Mouse (Mus musculus) forebrain, embryonic 11.5 days (tissue): Measurements from ENCODE around the gene Agpat1. TPM values are rescaled to one million over a fixed set of nuclear protein-coding genes. Genes with fewer than 3 reads are reported as not detected.

Source experiments
- ATAC-seq: fragments of 200-750 bp; cut with Nextera tagmentation; replicated peaks from 2 replicates; pipeline ENCODE4 v1.8.0; 2017; ENCODE audit warnings: moderate TSS enrichment; ENCODE audit not compliant: low FRiP score
- DNase-seq: peaks from one replicate; pipeline ENCODE4 v3.0.0-alpha.2; 2017; ENCODE audit warnings: low spot score
- H3K27ac ChIP-seq: fragments of 300-500 bp; sonication (generic); 2 replicates; pipeline ENCODE4 v1.5.1; 2014; ENCODE audit warnings: low read depth, low read length
- H3K27me3 ChIP-seq: fragments of 300-500 bp; sonication (generic); 2 replicates; pipeline ENCODE4 v1.6.1; 2014; ENCODE audit warnings: mild to moderate bottlenecking, low read length, mixed read lengths; ENCODE audit not compliant: control insufficient read depth, insufficient read depth
- H3K36me3 ChIP-seq: fragments of 300-500 bp; sonication (generic); 2 replicates; pipeline ENCODE4 v1.6.1; 2014; ENCODE audit warnings: mild to moderate bottlenecking, low read length, moderate library complexity, mixed read lengths; ENCODE audit not compliant: control insufficient read depth, insufficient read depth
- H3K4me1 ChIP-seq: fragments of 300-500 bp; sonication (generic); replicated peaks from 2 replicates; pipeline ENCODE4 v1.6.1; 2014; ENCODE audit warnings: low read length, mixed read lengths; ENCODE audit not compliant: control insufficient read depth, insufficient read depth
- H3K4me2 ChIP-seq: fragments of 300-500 bp; sonication (generic); 2 replicates; pipeline ENCODE4 v1.6.1; 2014; ENCODE audit warnings: low read depth, mild to moderate bottlenecking, low read length, moderate library complexity, mixed read lengths; ENCODE audit not compliant: severe bottlenecking
- H3K4me3 ChIP-seq: fragments of 300-500 bp; sonication (generic); 2 replicates; pipeline ENCODE4 v1.5.1; 2014; ENCODE audit warnings: low read depth, low read length
- H3K9ac ChIP-seq: fragments of 300-500 bp; sonication (generic); 2 replicates; pipeline ENCODE4 v1.6.1; 2014; ENCODE audit warnings: low read length
- H3K9me3 ChIP-seq: fragments of 300-500 bp; sonication (generic); 2 replicates; pipeline ENCODE4 v1.6.1; 2016; ENCODE audit warnings: low read length, mixed read lengths; ENCODE audit not compliant: control insufficient read depth
- WGBS: fragments of 180-500 bp; shearing (Covaris S2); extraction: QIAGEN DNeasy Blood & Tissue Kit; methylation state at CpG from one replicate; pipeline ENCODE4 v1.1.7; 2014; 5-methylcytosine and 5-hydroxymethylcytosine counted together
- polyA plus RNA-seq: library from polyadenylated mRNA; unstranded; fragments of >200 nt; fragmentation: Nextera tagmentation; extraction: Ambion mirVana; gene quantifications from 2 replicates; pipeline ENCODE4 v1.2.1, GENCODE M21; 2014

The Agpat1 gene
- 93.4 and 101 TPM in 2 replicates for polyA plus RNA-seq

DNA sequence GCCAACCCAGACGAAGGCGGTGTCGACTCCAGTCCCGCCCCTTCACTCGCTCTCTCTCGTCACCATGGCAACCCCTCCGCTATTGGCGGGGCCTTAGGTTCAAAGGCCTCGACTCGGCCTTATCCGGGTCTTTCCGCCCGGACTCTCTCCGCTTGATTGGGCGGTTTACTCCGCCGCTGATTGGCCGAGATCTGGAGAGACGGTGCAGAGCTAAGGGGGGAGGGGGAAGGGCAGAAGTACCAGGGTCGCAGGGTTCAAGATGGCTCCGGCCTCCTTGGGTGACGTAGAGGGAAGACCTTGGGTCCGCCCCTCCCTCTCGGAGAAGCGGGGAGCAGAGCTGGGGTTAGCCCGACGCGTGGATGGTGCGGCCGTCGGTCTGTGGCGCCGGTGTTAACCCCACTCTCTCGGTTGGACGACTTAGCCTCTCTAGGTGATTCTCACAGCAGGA lies at the start of gene Agpat1:
Gene Agpat1 (plus strand): TSS at position 202 of the 448 bp plus-strand sequence.
- 0% methylated on average over 32 of the region's 35 CpGs for WGBS
- H3K4me1 ChIP-seq: peaks cover 23% of the 10 kb centered on the region
- peak within 1 kb of the TSS; percentile 98 for H3K4me3 ChIP-seq
- H3K27ac ChIP-seq: peak within 1 kb of the TSS; percentile 87
- peak within 1 kb of the TSS; percentile 94 for H3K9ac ChIP-seq
- peak within 1 kb of the TSS; percentile 97 for H3K4me2 ChIP-seq
- H3K36me3 ChIP-seq: peaks cover 4% of the 10 kb centered on the region; the same call in 1 of the 2 replicates
- H3K9me3 ChIP-seq: no peaks in the 10 kb centered on the region
- ATAC-seq (peak; percentile 87), DNase-seq (peak; percentile 99)
- no peaks in the 10 kb centered on the region for H3K27me3 ChIP-seq

DNA sequence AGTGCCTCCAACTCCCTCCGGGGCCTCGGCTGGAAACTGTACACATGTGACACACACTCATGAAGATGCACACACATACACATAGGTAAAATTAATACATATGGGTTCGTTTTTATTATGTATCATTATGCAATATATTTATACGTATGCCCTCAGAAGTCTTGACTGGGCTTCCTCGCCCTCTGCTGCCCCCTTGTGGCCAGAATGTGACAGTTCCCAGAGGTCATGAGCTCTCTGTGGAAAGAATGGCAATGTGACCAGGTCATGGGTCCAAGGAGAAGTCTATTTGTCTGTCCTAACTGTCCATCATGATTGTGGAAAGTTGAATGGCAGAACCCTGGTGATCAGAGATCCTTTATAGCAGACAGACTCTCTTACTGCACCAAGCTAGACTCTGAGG lies 48.6 kb upstream of the Agpat1 start:
- Histone ChIP-seq H3K9me3 (no peaks in the 10 kb centered on the region), H3K4me1 (no peaks in the 10 kb centered on the region)
- ATAC-seq: no peak

DNA sequence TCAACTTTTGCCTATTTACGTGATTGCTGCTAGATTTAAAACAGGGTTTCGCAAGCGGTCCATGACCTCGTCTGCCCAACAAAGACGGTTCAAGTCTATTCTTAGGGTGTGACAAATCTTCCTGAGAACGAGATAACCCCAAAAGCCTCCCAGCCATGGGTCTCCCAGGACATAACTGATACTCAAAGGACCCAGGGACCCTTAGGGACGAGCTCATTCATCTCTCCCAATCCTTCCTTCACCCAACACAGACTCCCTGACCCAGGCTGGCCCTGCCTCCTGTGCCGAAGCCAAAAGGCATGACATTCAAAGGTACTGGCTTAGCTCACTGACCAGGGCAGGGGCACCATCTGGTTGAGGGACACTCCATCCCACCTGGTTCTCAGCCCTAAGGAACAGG lies 47.7 kb upstream of the Agpat1 start:
- Histone ChIP-seq H3K4me2 (no peak overlapping the region), H3K27me3 (no peaks in the 10 kb centered on the region), H3K9ac (no peak overlapping the region), H3K36me3 (no peaks in the 10 kb centered on the region), H3K27ac (no peak overlapping the region), H3K4me3 (no peak overlapping the region), H3K9me3 (no peaks in the 10 kb centered on the region), H3K4me1 (no peaks in the 10 kb centered on the region)
- WGBS: 84% methylated on average over 8 of the region's 8 CpGs
- ATAC-seq: no peak
- DNase-seq: no peak

More for the DNA sequence above, 48.6 kb upstream of the Agpat1 start:
- Histone ChIP-seq H3K9ac (no peak overlapping the region), H3K27me3 (no peaks in the 10 kb centered on the region), H3K4me3 (no peak overlapping the region), H3K4me2 (no peak overlapping the region), H3K27ac (no peak overlapping the region), H3K36me3 (no peaks in the 10 kb centered on the region)
- 25% methylated on average over 5 of the region's 5 CpGs for WGBS
- peak; percentile 82 for DNase-seq

DNA sequence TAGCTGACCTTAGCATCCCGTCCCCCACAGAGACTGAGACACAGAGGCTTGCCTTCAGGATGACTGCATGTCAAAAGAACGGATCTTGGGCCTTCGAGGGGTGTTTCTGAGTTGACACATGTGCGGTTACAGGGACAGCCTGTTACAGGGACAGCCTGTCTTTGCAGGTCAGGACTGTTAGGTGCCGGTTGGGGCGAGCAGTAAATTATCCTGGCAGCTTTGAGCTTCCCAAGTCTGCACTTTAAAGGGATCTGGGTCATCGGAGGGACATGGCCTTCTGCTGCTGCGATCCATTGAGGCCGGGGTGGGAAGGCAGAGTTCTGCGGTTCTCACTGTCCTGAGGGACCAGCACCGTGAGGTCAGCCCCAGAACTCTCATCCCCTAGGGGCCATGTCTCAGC lies 46.7 kb upstream of the Agpat1 start:
- no peaks in the 10 kb centered on the region for H3K4me1 ChIP-seq
- H3K4me3 ChIP-seq: no peak overlapping the region
- H3K27me3 ChIP-seq: no peaks in the 10 kb centered on the region
- H3K9ac ChIP-seq: no peak overlapping the region
- no peaks in the 10 kb centered on the region for H3K9me3 ChIP-seq
- WGBS: 73% methylated on average over 11 of the region's 11 CpGs
- H3K27ac ChIP-seq: no peak overlapping the region
- H3K4me2 ChIP-seq: no peak overlapping the region
- no peak for DNase-seq
- ATAC-seq: no peak
- no peaks in the 10 kb centered on the region for H3K36me3 ChIP-seq

DNA sequence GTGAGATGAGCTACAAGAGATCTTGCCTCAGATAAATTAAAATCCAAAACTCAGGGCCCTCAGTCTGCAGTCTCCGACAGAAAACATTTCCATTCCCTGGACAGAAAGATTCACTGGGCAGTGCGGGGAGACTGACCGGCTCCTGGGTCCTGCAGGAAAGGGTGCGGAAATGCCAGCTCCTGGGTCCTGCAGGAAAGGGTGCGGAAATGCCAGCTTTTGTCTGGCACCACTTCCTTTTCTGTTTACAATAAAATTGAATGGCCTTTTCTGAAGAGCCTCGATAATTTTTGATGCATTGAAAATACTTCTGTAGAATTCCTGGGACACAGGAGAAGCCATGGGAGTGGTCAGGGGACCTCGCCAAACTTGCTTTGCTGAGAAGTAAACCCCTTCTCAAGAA lies 44.9 kb upstream of the Agpat1 start:
- DNase-seq (no peak), ATAC-seq (no peak)
- Histone ChIP-seq H3K36me3 (no peaks in the 10 kb centered on the region), H3K27me3 (no peaks in the 10 kb centered on the region), H3K9ac (no peak overlapping the region), H3K4me1 (no peaks in the 10 kb centered on the region), H3K27ac (no peak overlapping the region), H3K4me2 (no peak overlapping the region), H3K4me3 (no peak overlapping the region), H3K9me3 (no peaks in the 10 kb centered on the region)
- WGBS: 88% methylated on average over 7 of the region's 7 CpGs

DNA sequence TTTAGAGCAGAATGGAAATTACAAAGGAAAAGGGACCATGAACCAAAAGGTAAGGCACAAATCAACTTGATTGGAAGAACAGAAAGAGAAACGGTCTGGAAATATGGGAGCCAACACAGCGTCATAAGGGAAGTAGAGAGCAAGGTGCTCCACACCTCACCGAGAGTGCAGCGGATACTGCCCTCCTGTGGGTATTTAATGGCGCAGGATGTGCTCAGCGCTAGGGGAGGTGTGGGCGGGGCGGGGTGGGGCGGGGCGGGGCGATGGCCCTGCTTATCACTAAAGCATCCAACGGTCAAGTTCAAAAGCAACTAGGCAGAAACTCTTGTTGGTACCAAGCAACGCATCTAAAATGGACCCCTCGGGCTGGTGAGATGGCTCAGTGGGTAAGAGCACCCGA lies 44.2 kb upstream of the Agpat1 start:
- ATAC-seq (no peak), DNase-seq (no peak)
- H3K27ac ChIP-seq: no peak overlapping the region
- no peaks in the 10 kb centered on the region for H3K4me1 ChIP-seq
- no peak overlapping the region for H3K4me2 ChIP-seq
- WGBS: 28% methylated on average over 15 of the region's 15 CpGs
- H3K9ac ChIP-seq: no peak overlapping the region
- H3K4me3 ChIP-seq: no peak overlapping the region
- no peaks in the 10 kb centered on the region for H3K36me3 ChIP-seq
- no peaks in the 10 kb centered on the region for H3K9me3 ChIP-seq
- no peaks in the 10 kb centered on the region for H3K27me3 ChIP-seq

DNA sequence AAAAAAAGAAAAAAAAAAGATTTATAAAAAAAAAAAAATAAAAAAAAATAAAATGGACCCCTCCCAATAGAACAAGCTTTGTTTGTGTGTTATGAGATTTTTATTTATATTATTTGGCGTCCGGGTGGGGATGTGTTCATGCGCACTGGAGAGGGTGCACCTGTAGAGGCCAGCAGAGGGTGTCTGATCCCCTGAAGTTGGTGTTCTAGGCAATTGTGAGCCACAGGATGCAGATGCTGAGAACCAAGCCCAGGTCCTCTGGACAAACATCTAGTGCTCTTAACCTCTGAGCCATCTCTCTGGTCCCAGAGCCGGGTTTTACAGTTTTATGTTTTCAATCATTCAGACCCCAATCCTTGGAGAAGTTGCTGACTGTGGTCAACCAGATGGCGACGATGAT lies 43.6 kb upstream of the Agpat1 start:
- Histone ChIP-seq H3K27me3 (no peaks in the 10 kb centered on the region), H3K9me3 (no peaks in the 10 kb centered on the region)
- 89% methylated on average over 6 of the region's 6 CpGs for WGBS

DNA sequence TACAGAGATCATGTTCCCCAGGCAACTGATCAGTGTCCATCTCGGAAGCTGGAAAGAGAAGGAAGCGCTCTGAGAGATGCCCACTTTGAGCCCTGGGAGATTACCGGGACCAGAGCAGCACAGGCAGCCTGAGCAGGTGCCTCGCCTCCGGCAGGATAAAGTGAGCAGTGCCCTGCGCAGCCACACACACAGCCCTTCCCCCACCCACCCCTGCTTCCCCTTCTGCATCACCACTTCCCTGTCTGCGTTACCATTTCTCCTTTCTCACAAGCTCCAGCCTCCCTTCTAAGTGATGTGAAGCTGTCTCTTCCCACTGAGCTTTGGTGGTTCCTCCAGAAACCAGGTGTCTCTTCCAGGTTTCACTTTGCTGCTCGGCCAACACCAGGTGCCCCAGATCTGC lies 42.9 kb upstream of the Agpat1 start:
- Histone ChIP-seq H3K27ac (peak overlapping the region; percentile 18; the same call in 1 of the 2 replicates), H3K4me1 (no peaks in the 10 kb centered on the region), H3K27me3 (no peaks in the 10 kb centered on the region), H3K4me3 (no peak overlapping the region), H3K4me2 (no peak overlapping the region), H3K9me3 (no peaks in the 10 kb centered on the region; the same call in 1 of the 2 replicates), H3K9ac (no peak overlapping the region), H3K36me3 (no peaks in the 10 kb centered on the region)
- ATAC-seq (no peak), DNase-seq (no peak)
- 39% methylated on average over 8 of the region's 8 CpGs for WGBS

More for the DNA sequence above, 43.6 kb upstream of the Agpat1 start:
- Histone ChIP-seq H3K9ac (no peak overlapping the region), H3K4me3 (no peak overlapping the region), H3K4me2 (no peak overlapping the region), H3K36me3 (no peaks in the 10 kb centered on the region), H3K27ac (no peak overlapping the region), H3K4me1 (no peaks in the 10 kb centered on the region)
- no peak for ATAC-seq
- DNase-seq: no peak

DNA sequence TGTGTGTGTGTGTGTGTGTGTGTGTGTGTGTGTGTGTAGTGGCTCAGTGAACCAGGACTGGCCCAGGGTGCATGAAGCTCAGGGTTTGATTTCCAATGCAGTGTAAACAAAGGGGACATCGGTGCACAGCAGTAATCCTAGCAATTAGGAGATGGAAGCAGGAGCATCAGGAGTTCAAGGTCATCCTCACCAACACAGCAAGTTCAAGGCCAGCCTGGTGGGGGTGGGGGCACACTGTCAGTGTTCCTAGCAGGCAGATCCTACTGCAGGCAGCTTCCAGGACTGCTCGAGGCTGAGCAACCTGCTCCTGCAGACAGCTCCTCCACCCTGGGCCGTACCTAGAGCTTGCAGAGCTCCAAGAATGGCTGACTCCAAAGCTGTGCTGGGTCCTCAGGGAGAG lies 41.5 kb upstream of the Agpat1 start:
- H3K4me3 ChIP-seq: no peak overlapping the region
- H3K4me1 ChIP-seq: no peaks in the 10 kb centered on the region
- WGBS: 71% methylated on average over 3 of the region's 3 CpGs
- H3K27ac ChIP-seq: no peak overlapping the region
- no peak overlapping the region for H3K9ac ChIP-seq
- H3K4me2 ChIP-seq: no peak overlapping the region
- DNase-seq: no peak
- no peaks in the 10 kb centered on the region for H3K36me3 ChIP-seq
- no peak for ATAC-seq
- H3K9me3 ChIP-seq: no peaks in the 10 kb centered on the region; the same call in 1 of the 2 replicates
- H3K27me3 ChIP-seq: no peaks in the 10 kb centered on the region
